Mouse (Mus musculus): ENCODE measurements at regions not wholly inside any gene's neighbourhood (a gene's known extent, or its start where the extent isn't known, plus 50 kb on each side); places are given as distances from the start of the nearest gene placed in this dataset.

DNA sequence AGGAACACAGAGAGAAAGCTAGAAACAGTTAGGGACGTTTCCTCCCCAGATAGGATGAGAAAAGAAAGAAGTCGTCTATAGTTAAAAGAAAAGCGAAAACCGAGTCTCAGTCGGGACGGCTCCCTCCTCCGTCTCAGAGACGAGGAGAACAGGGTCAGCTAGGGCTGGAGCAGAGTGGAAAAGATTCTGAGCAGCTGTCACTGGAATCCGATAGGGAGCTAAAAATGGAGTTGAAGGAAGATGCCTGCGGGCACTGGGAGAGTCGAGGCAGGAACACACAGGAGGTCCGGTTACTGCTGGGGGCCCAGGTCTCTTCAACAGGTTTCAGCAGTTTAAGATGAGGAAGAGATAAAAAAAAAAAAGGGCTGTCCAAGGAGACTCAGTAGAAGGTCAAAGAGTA is 99.9 kb upstream of the Rreb1 start:
- Histone ChIP-seq H3K4me3 (ENCODE audit: insufficient read depth, low read length) (no peak overlapping the region), H3K27ac (ENCODE audit: insufficient read depth, low read length) (no peak overlapping the region), H3K4me1 (ENCODE audit: control insufficient read depth, insufficient read depth, low read length) (no peaks in the 10 kb centered on the region)
- no peak for TF ChIP-seq POLR2A (IDR thresholded peaks at IDR 0.05; ENCODE audit: low read depth, low read length)
- TF ChIP-seq CTCF (IDR thresholded peaks at IDR 0.05; ENCODE audit: borderline replicate concordance, insufficient read depth, low read length), result no peak

DNA sequence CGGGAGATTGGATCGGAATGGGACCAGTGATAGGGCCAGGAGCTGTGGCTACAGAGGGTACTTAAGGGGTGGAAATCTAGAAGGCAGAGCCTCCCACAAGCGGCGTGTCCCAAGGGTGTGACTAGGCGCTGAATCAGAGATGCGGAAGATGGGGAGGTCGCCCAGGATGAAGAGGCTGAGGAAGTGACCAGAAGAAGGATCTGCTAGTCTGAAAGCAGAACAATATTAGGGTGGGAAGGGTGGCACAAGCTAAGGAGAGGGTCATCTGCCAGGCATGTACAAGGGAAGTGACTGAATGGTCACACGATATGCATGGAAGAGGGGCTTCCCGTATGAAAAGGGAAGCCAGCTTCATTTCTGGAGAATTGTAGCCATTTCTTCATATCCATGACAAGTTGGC is 99.4 kb upstream of the Rreb1 start:
- no peak for TF ChIP-seq POLR2A (IDR thresholded peaks at IDR 0.05; ENCODE audit: low read depth, low read length)
- no peak for TF ChIP-seq CTCF (IDR thresholded peaks at IDR 0.05; ENCODE audit: borderline replicate concordance, insufficient read depth, low read length)

DNA sequence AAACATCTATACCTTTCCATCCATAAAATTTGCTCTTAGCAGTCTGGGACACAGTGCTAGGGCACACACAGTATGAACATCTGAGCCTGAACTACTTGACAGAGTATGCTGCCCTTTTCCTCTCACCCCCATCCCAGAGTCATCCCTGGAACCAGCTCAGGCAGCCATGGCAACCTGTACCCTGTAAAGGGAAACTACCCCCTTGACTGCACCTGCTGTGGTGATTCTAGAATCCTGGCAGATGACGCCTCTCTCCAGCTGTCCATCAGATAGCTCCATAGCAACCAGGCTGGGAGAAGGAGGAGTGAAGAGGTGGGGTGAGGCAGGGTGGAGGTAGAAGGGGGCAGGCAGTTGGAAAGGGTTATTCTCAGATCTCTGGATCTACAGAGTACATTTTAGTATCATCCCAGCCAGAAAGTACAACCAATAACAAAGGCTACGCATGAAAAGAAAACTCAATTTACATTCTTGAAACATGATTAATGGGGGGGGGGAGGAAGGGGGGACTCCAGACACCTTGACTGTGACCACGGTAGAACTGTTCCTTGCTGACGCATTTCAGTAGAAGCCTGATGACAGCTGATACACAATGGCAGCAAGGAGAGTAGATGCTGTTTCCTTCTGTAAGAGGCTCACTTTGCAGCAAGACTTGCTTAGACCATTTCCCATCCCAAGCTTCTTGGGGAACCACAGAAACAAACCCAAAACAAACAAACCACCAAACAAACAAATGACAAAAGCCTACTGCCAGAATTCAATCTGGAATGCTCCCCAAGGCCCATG is 97.2 kb upstream of the Rreb1 start:
- no peak overlapping the region for H3K27ac ChIP-seq (ENCODE audit: insufficient read depth, low read length)
- no peaks in the 10 kb centered on the region for H3K4me1 ChIP-seq (ENCODE audit: control insufficient read depth, insufficient read depth, low read length)
- TF ChIP-seq CTCF (IDR thresholded peaks at IDR 0.05; ENCODE audit: borderline replicate concordance, insufficient read depth, low read length), result no peak
- no peak for TF ChIP-seq POLR2A (IDR thresholded peaks at IDR 0.05; ENCODE audit: low read depth, low read length)
- H3K4me3 ChIP-seq (ENCODE audit: insufficient read depth, low read length), result no peak overlapping the region

More for the DNA sequence above, 99.4 kb upstream of the Rreb1 start:
- Histone ChIP-seq H3K27ac (ENCODE audit: insufficient read depth, low read length) (no peak overlapping the region), H3K4me3 (ENCODE audit: insufficient read depth, low read length) (no peak overlapping the region), H3K4me1 (ENCODE audit: control insufficient read depth, insufficient read depth, low read length) (no peaks in the 10 kb centered on the region)

DNA sequence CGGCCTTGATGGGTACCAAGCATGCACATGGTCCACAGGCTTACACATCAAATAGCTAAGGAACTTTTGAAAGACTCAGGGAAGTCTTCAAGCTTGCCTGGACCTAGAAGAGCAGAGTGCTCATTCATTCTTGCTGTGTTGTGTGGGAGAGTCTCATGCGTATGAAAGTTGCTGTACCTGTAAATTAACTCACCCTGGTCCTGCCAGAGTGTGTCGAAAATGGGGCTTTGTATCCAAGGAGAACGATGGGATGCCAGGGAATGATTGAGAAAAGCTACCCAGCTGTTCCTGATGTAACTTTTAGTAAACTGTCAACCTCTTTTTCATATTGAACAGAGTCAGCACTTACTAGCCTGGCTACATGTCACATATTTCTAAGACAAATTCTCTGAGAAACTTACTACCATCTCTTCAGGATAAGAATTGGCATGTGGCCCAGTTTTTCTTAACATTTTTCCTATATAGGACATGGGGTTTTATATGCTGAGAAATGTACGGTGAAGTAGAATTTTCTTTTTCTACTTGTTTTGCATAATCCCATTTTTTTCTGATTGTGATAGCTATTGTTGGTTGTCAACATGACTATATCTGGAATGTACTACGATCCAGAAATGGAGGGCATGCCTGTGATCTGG is 95.0 kb upstream of the Rreb1 start:
- Histone ChIP-seq H3K4me3 (ENCODE audit: insufficient read depth, low read length) (no peak overlapping the region), H3K4me1 (ENCODE audit: control insufficient read depth, insufficient read depth, low read length) (no peaks in the 10 kb centered on the region), H3K27ac (ENCODE audit: insufficient read depth, low read length) (no peak overlapping the region)
- no peak for TF ChIP-seq POLR2A (IDR thresholded peaks at IDR 0.05; ENCODE audit: low read depth, low read length)
- TF ChIP-seq CTCF (IDR thresholded peaks at IDR 0.05; ENCODE audit: borderline replicate concordance, insufficient read depth, low read length), result no peak

DNA sequence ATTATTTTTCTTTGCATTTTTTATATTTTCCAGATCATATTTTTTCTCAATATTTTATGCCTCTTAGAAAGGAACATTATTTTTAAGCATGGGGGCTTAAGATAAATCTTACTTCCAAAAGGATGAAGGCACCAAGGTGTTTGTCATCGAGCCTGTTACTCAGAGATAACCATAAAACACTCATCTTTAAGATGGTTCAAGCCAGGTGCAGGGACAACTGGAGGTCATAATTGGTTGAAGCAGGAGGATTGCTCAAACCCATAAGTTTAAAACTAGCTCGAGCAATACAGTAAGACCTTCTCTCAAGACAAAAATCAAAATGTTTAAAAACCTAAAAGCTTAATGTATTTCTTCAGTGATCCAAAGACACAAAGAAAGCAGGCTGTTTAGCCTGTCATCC is 92.6 kb upstream of the Rreb1 start:
- Histone ChIP-seq H3K27ac (ENCODE audit: insufficient read depth, low read length) (no peak overlapping the region), H3K4me3 (ENCODE audit: insufficient read depth, low read length) (no peak overlapping the region), H3K4me1 (ENCODE audit: control insufficient read depth, insufficient read depth, low read length) (no peaks in the 10 kb centered on the region)
- TF ChIP-seq POLR2A (IDR thresholded peaks at IDR 0.05; ENCODE audit: low read depth, low read length) (no peak), CTCF (IDR thresholded peaks at IDR 0.05; ENCODE audit: borderline replicate concordance, insufficient read depth, low read length) (no peak)

DNA sequence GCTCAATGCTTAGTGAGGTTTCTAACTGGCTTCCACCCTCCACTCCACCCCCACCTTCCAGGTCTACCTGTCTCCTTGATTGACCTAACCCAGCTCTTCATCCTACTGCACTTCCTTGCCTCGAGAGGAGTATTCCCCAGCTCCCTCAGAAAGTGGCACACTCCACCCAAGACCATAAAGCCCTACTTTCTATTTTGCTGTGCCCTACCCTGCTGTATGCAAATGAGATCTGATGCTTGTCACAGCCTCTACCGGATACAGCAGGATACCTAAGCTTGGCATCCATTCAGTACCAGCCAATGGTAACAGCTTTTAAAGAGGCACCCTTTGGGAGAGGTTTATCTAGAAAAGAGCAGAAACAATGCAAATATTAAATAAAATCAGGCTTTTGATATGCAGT is 92.1 kb upstream of the Rreb1 start:
- Histone ChIP-seq H3K27ac (ENCODE audit: insufficient read depth, low read length) (no peak overlapping the region), H3K4me1 (ENCODE audit: control insufficient read depth, insufficient read depth, low read length) (no peaks in the 10 kb centered on the region), H3K4me3 (ENCODE audit: insufficient read depth, low read length) (no peak overlapping the region)
- no peak for TF ChIP-seq CTCF (IDR thresholded peaks at IDR 0.05; ENCODE audit: borderline replicate concordance, insufficient read depth, low read length)
- no peak for TF ChIP-seq POLR2A (IDR thresholded peaks at IDR 0.05; ENCODE audit: low read depth, low read length)

DNA sequence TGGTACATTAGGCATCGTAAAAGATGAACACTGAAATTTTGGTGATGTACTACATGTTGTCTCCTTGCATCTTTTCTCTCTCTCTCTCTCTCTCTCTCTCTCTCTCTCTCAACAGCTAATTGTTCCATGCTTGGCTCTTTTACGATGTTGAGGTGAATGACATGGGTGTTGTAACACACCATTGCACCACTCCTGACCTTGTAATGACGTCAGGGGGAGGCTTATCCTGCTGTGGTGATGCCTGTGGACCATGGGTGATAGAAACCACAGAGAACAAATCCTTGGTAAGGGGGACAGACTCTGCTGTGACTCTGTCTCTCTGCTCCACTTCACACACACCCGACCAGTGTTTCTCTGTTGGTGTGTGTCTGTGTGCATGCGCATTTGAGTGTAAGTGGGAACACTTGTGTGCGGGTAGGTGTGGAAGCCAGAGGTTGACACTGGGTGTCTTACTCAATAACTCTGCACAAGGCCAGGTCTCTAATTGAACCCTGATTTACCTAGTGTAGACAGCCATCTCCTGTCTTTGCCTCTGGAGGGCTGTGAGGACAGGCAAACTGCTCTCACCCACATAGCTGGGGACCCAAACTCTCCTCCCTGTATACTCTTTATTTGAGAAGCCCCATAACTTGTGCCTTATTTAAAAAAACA is 88.9 kb upstream of the Rreb1 start:
- Histone ChIP-seq H3K4me3 (ENCODE audit: insufficient read depth, low read length) (no peak overlapping the region), H3K27ac (ENCODE audit: insufficient read depth, low read length) (no peak overlapping the region), H3K4me1 (ENCODE audit: control insufficient read depth, insufficient read depth, low read length) (no peaks in the 10 kb centered on the region)
- TF ChIP-seq CTCF (IDR thresholded peaks at IDR 0.05; ENCODE audit: borderline replicate concordance, insufficient read depth, low read length) (no peak), POLR2A (IDR thresholded peaks at IDR 0.05; ENCODE audit: low read depth, low read length) (no peak)

DNA sequence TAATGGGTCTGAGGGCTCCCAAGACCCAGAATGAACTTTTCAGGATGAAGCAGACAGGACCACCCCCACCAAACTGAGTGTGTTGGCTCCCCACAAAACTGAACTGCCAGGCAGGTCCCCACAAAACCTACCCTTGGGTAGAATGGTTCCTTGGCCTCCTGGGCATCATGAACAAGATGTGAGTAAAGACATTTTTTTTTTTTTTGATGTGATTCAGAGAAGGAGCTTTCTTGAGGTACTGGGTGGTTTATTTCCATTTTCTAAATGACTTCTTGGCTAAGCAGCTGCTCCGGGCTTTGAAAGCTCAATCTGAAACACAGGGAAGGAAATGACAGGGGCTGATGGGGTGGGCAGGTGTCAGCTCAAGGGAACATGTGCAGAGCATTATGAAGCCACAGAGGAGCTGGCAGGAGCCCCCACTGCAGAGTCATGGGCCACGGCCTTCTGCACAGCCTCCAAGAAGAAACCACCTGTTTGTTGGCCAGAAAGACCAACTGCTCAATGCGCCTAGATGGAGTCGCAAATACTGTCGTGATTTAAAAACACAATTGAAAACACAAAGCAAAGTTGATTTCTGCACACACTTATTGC is 86.2 kb upstream of the Rreb1 start:
- TF ChIP-seq CTCF (IDR thresholded peaks at IDR 0.05; ENCODE audit: borderline replicate concordance, insufficient read depth, low read length) (no peak), POLR2A (IDR thresholded peaks at IDR 0.05; ENCODE audit: low read depth, low read length) (no peak)
- Histone ChIP-seq H3K27ac (ENCODE audit: insufficient read depth, low read length) (no peak overlapping the region), H3K4me3 (ENCODE audit: insufficient read depth, low read length) (no peak overlapping the region), H3K4me1 (ENCODE audit: control insufficient read depth, insufficient read depth, low read length) (no peaks in the 10 kb centered on the region)

DNA sequence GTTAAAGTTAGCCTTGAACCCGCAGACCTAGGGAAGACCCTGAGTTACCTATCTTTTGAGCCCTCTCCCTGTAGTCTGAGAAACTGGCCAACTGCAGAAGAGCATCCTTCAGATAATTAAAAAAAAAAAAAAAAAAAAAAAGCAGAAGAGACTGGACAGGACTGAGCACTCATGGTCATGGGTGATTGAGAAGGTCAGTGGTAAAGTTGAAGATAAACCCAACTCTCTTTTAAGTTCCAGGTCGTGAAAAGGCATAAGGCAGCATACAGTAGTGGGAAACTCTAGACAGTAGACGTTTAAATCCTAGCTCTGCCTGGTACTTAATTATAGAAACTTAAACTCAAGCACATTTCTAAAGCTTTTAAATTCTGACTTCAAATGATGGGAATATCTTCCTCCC is 84.6 kb upstream of the Rreb1 start:
- H3K4me3 ChIP-seq (ENCODE audit: insufficient read depth, low read length), result no peak overlapping the region
- H3K4me1 ChIP-seq (ENCODE audit: control insufficient read depth, insufficient read depth, low read length), result no peaks in the 10 kb centered on the region
- no peak overlapping the region for H3K27ac ChIP-seq (ENCODE audit: insufficient read depth, low read length)
- TF ChIP-seq CTCF (IDR thresholded peaks at IDR 0.05; ENCODE audit: borderline replicate concordance, insufficient read depth, low read length), result no peak
- no peak for TF ChIP-seq POLR2A (IDR thresholded peaks at IDR 0.05; ENCODE audit: low read depth, low read length)

Measured in embryonic fibroblast, embryonic 13.5 days (primary cell).